Mouse (Mus musculus) urinary bladder, postnatal 4 days (tissue): ENCODE results near the gene Caskin2.
"Not testable (repeated sequence)": the region's sequence is repeated elsewhere in the genome, so short reads cannot be mapped to it uniquely, and the experiment has no call there.

Source experiments
- DNase-seq, 2 experiments: peaks; one replicate each; pipeline ENCODE4 v3.0.0; 2021 to 2022; ENCODE audit warnings: low spot score in 2 of 2

Caskin2 gene

DNA sequence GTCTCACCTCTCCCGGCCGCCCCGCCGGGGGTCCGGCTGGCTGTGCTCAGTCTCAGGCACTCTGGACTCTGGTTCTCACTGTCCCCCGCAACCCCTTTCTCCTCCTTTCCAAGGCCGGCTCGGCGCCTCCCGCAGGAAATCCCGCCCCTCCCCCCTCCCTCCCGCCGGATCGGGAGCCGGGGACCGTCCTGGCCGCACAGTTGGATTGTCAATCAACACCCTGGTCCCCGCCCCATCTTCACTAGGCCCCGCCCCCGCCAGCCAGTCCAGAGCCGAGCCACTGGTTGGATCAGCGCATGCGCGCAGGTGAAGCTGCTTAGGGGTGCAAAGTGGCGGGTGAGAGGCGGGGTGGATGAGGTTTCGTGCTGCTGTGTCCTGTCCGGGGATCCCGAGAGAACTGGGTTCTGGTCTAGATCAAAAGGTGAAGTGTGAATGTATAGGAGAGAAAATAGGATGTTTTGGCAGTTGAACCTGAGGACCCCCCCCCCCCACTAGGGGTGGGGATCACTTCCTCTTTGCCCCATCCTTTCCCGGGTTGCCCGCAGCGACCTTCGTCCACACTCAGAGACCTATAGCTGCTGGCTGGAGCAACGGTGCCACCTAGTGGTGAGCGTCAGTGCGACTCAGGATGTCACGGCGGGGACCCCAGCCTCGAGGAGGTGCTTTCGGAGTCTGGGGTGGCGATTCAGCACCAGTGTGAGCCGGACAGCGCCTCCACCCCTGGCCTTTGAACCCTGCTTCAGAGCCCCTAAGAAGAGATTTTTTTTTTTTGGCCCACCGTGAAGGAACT is at the start of gene Caskin2:
TSS of gene Caskin2 (minus strand) at position 133 of the 790 bp plus-strand sequence.
- peak; percentile 95 to 97 for DNase-seq

DNA sequence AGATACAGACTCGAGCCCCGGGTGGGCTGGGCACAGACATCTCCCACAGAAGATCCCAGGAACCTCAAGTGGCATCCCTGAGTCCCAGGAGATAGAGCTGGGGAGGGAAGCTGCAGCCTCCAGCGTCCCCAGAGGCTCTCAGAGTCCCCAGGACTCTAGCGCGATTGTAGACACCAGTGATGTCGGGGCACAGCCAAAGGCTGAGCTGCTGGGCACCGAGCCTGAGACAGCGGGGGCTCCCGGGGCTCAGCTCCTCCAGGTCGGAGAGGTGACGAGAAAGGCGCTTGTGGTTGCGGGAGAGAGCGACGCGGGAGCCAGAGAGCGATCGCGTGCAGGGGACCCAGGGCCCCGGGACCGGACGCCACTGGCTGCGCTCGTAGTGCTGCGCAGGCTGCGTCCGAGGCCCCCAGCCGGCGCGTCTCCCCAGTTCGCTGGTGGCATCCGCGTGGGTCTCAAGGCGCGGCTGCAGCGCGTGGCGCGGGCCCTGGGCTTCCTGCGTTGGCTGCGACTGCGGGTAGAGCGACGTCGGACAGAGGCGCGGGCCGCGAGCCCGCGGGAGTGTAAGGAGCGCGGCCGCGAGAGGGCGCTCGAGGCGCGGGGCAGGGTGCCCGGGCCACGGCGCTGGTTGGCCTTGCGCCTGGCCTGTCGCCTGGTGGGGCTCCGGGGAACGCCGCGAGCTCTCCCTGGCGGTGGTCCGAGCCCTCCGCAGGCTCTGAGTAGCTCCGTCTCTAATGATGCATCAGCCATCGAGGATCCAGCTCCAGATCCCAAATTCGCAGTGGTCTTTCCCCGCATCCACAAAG is 45.9 kb upstream of the Caskin2 start:
- peak; percentile 89 to 91 for DNase-seq

DNA sequence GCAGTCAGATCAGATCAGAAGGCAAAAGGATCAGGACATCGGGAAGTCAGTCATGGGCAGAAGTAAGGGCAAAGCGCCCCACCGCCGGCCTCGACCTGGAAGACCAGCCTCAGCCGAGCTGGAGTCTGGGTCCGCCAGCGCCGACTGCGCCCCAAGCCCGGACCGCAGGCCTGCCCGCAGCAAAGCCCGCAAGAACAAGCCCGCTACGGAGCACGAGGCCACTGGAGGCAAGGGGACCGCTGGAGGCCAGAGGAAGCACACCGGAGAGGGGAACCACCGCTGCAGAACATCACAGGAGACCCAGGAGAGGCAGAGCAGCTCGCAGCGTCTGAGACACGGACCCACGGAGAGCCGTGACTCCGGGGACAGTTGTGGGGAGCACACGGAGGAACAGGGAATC is 44.9 kb upstream of the Caskin2 start, which contains the start of gene Myo15b:
TSS of gene Myo15b (plus strand) at position 53 of the 400 bp plus-strand sequence.
- DNase-seq, result no peak

DNA sequence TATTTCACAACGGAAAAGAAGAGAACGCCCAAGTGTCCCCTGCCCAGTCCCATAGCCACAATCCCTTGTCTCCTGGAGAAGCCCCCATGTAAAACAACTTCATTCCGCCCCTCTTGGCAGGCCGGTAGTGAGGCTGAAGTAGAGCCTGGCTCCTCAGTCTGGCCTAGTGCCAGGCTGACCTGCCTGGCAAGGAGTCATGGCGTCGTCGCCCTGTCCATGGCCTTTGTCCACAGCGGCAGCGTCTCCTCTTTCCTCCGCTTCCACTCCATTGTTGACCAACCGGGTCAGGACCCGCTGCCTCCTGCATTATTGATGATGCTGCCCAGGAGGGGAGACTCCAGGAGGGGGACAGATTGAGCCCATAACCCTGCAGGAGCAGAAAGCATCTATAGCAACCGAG is 44.5 kb upstream of the Caskin2 start:
- no peak for DNase-seq

DNA sequence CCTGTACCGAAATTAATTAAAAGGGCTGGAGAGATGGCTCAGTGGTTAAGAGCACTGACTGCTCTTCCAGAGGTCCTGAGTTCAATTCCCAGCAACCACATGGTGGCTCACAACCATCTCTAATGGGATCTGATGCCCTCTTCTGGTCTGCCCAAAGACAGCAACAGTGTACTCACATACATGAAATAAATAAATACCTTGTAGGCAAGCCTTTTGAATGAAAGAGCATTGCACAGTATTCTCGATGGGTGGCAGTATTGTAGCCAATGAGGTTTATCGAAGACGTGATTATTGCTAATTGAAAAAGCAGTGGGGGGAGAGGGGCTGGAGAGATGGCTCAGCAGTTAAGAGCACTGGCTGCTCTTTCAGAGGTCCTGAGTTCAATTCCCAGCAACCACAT is 43.7 kb upstream of the Caskin2 start:
- not testable (repeated sequence) for DNase-seq

DNA sequence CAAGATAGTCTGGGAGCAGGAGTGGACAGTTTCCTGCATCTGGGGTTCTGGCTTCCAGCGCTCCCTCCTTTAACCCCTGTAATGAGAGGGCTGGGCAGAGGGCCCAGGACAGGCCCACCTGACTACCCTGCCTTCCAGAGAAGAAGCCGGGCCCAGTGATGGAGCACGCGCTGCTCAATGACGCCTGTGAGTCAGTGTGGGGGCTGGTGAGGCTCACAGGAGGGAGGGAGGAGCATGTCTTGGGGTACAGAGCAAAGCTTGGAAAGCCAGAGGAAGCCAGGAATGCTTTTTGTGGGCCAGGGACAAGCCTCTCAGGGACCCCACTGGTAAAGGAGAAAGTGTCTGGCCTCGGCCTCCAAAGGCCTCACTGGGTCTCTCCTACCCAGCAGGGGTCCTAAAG is 41.2 kb upstream of the Caskin2 start:
- DNase-seq, result no peak

DNA sequence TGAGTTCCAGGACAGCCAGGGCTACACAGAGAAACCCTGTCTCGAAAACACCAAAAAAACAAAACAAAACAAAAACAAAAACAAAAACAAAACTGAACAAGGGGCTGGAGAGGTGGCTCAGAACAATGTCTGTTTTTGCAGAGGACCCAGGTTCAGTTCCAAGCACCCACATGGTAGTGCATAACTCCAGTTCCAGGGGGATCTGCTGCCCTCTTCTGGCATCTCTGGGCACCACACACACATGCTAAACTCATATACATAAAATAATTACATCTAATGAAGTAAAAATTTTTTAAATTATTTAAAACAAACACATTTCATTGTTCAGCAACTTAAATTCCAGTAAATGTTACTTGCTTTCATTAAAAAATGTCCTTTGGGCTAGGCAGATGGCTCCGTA is 32.4 kb upstream of the Caskin2 start:
- no peak for DNase-seq

DNA sequence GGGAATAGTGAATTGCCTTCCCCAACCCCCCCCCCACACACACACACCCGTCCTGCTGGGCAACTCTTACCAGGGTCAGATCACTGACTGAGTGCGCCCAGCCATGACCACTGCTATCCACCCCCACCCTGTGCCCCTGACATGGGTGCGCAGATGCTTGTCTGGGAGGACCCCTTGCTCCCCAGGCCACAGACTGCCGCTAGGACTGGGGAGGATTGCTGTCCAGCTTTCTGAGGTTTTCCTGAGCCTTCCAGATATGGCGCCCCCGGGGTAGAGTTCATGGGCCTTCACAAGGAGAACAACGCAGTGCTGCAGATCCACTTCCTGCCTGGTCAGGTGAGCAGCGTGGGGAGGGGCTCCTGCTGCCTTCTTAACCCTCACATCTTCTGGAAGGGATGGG is 30.8 kb upstream of the Caskin2 start:
- no peak for DNase-seq

DNA sequence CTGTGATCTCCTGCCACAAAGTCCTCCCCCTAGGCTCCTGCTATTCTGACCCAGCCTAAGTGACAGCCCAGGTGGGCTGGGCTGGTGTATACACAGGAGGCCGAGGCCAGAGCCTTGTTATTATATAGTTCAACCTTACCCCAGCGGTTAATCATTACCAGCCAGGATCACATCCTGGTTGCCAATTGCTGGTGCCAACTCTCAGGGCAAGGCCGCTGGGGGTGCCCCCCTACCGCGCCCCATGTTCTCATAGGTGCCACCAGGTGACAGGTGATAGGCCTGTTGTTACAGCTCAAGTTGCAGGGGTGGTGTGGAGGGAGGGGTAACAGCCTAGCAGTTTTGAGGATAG is 30.4 kb upstream of the Caskin2 start:
- no peak for DNase-seq

DNA sequence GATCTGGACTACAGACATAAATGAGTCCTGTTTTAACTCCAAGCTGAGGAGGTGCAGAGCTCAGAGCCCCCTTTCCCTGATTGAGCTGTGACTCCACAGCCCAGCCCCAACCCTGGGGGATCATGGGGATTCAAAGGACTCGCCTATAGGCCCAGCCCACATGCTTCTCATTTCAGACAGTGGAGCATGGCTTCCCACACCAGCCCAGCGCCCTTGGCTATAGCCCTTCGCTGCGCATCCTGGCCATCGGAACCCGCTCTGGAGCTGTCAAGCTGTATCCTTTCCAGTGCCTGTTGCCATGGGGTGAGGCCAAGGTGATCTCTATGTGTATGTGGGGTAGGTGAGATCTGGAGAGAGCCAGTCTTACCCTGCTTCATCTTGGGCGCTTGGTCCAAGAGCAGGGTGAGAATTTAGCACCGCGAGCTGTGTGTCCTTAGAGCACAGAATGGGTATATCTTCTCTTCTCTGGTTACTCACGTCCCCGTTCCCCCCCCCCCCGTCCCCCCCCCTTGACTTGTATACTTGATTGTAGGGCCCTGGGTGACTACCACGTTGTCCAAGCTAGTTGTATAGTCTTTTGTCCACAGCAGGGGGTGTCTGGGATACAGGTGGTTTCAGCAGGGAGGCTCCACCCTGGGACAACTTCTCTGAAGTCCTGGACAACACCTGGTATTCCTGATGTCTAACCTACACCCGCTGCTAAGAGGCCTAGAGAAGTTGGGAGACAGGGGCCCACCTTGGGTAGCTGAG is 29.9 kb upstream of the Caskin2 start:
- no peak for DNase-seq

DNA sequence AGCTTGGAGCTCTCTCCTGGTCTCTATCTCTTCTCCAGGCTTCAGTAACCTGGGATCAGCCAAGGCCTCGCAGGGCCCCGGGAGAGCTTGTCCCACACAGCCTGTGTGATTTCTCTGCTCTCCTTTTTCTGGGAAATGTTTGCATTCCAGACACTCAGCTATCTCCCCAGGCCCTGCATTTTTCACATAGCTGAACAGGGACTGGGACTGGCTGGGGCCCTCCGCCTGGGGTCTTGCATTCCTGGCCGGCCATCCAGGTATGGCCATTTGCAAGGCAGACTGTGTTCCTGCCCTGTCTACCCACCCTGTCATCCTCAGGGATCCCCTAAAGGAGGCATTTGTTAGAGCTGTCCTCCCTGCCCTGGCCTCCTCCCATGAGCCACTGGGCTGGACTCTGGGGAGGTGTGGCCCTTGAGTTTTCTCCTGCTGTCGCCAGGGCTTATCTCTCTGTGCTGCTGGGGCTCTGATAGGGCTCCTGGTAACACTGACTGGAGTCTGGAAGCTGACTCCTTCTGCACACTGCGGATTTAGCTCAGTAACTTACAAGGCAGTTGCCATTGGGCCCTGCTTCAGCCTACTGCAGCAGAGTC is 28.6 kb upstream of the Caskin2 start:
- peak in 1 of 2 experiments; percentile 52 for DNase-seq

DNA sequence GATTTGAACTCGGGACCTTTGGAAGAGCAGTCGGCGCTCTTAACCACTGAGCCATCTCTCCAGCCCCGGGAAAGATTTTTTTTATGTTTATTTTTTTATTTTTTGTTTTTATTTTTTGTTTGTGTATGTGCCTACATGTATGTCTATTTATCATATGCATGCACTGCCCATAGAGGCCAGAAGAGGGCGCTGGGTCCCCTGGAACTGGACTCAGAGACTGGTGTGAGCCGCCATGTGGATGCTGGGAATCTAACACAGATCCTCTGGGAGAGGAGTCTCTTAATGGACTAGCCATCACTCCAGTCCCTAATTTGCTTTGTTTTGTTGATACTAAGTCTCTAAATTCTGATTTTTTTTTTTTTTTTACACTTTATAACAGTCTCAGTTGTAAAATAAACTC is 27.6 kb upstream of the Caskin2 start:
- no peak for DNase-seq

DNA sequence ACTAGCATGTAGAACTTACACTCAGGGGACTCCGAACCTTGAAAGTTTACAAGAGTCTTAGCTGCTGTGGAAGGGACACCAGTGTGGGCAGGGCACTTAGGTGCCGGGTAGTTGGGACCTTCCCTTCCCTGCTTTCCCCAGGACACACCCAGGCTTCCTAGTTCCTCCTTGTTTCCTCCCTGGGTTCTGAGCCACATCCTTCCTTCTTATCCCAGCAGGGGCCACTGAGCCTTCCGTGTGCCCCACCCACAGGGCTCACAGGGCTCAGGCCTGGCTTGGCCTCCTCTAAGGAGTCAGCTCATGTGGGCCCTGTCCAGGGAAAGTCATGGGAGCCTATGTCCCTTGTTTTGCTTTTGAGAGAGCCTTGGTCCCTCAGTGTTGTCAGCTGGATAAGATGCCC is 26.3 kb upstream of the Caskin2 start:
- DNase-seq, result no peak

DNA sequence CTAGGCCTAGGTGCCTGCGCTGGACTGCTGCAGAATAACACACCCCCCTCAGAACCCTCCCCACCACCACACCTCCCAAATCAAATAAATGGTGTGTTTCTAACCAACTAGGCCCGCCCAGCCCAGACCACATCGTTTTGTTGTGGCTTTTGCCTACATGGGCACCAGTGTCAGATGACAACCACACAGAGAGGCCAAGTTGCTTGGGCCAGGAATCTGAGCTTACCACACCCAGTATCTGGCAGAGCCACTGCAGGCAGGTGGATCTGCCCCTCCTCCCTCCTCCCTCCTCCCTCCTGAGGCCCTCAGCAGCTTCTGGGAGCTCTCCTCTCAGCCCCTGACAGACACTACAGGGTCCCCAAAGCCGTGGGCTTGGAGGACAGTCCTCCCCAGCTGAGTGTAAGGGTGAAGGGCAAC is 25.5 kb upstream of the Caskin2 start:
- no peak for DNase-seq

DNA sequence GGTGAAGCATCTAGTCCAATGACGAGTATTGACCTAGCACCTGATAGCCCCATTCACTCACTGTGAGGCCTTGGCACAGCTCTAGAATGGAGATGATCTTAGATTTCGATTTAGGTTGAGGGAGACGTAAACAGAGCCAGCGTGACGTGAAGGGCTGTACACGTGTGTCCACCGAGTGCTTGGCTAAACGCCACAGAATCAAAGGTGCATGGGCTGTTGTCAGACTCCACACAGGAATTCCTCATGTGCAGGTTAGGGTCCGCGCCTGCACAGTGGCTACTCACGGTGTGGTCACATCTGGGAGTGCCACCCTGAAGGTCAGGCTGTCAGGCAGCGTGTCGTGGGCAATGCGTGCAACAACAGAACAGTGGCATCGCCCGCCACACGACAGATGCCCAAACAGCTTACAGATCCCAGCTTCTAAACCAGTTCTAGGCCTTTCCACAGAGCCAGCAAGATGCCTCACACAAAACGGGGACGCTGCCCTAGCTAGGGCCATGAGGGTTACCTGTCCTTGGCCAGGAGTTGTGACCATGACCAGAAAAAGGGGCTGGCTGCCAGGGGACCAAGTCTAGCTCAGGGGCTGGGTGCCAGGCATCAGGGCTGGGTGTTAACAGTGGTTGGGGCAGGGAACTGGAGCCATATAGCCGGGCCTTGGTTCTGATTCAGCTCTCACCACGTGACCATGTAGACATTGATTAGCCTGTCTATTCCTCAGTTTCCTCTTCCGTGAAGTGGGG is 24.3 kb upstream of the Caskin2 start:
- DNase-seq, result no peak

DNA sequence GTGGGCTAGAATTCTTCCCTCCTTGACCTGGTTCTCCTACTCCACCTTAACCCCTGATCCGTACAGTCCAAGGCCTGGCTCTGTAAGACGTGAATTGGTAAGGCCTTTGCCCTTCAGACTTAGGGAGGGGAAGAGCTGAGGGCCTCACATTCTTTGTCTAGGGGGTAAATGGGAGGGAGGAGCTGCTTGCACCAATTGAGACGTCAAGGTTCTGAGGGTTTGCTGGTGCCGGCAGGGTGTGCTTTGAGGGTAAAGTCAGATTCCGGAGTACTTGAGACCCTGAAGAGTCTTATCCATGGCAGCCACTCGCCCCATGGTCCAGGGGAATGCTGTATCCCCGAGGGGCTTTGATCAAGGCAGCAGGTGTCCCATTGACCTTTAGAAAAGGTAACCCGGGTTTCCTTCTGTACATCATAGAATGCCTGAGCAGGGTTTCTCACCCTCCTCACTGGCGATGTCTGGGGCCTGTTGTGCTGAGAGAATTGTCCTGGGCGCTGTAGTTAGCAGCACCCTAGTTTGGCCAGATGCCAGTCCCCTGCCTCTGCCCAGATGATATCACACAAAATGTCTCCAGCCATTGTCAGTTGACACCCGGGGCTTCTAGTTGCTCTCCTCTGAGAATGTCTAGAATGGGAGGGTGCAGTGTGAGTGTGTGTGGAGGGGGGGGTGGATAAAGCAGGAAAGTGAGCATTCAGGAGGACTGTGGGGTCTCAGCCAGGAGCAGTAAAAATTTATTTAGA is 23.4 kb upstream of the Caskin2 start:
- no peak for DNase-seq

DNA sequence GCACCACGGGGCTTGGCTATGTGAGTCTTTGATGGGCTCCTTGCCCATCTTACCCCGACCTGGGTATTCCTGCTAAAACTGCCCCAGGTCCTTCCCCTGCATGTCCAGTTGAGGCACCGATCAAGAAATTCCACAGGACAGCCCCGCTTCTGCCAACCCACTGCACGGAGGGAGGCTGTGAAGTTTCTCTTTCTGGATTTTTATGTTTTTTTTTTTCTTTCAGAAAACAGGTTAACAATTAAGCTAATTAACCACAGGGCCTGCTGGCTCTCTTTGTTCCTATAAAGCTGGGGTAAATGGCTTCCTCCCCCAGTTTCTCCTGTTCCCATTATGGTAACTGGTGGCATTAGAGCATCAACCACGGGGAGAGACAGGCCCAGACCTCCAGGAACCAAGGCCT is 20.6 kb upstream of the Caskin2 start:
- DNase-seq, result no peak

DNA sequence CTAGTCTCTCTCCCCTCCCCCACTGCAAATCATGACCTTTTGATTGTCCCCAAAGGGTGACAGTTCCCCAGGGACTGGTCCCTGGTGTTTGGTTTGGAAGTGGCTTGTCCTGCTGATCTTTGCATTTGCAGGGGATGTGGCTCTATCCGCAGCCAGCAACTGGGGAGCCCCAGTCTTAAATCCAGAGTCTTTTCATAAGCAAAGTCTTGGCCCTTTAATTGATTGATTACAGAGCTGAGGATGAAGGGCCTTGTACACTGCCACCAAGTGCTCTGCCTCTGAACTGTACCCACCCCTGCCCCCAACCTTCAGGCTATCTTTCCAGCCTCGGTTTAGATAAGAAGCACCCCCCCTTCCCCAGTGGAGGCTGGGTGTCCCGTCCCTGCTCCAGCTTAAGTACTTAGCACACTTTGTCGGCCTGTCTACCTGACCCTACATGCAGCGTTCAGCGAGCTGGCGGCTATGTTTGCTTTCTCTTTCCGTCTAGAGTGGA is 19.6 kb upstream of the Caskin2 start:
- DNase-seq, result no peak

DNA sequence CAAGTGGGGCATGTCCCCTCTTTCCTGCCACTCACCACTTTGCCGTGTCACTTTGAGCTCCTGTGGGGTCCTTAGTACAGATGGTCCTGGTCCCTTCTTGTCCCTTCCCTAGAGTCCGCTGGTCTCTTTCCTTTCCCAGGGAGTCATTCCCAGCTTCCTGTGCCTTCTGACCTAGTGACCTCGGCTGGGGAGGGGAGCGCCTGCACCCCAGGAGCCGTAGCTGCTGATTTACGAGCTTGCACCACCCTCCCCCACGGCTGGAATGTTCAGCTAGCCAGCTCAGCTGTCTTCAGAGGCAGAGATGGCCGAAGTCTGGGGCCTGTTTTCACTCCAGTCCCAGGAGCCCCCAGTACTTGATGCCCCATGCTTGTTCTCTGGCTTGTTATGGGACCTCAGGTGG is 19.1 kb upstream of the Caskin2 start:
- DNase-seq, result peak in 1 of 2 experiments; percentile 55

DNA sequence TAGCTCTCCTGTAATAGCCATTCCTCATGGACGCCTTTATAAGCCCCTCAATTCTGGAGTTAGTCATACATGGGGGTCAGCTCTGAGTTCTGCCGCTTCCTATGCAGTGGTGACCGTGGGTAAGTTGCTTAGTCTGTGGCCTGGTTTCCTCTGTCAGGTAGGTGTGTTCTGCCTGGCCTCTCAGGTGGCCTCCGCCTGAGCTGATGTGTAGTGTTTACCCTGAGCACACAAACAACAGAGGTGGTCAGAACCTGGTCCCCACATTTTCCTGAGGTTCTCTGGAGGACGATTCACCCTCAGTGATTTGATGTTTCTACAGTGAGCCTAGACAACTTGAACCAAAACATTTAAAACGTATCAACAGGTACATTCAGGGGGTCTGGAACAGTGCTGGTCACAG is 18.6 kb upstream of the Caskin2 start:
- no peak for DNase-seq
